Mouse (Mus musculus): ENCODE results near the gene Auh. TPM values are rescaled to one million over a fixed set of nuclear protein-coding genes. Genes with fewer than 3 reads are reported as not detected.

Auh gene
- polyA plus RNA-seq, 1 experiment from 2014 or later: 42.7 TPM

GRCm38 (mm10) chr13:52953779-52954553 lies 24.5 kb upstream of the Auh start:
- Histone ChIP-seq H3K9ac (no peak overlapping the region), H3K4me1 (peaks cover 3% of the 10 kb centered on the region; the same call in 1 of the 2 replicates), H3K4me2 (no peak overlapping the region), H3K4me3 (replicated peaks) (no peak overlapping the region), H3K27ac (no peak overlapping the region), H3K36me3 (replicated peaks) (no peaks in the 10 kb centered on the region), H3K27me3 (no peaks in the 10 kb centered on the region), H3K9me3 (0 out of 2 replicates have a peak, but pooled peaks cover 9% of the 10 kb centered on the region)
- no peak for ATAC-seq (ENCODE audit: low FRiP score)
- WGBS: 61% methylated on average over 6 of the region's 6 CpGs

GRCm38 (mm10) chr13:52949211-52949610 lies 19.7 kb upstream of the Auh start:
- H3K4me3 ChIP-seq (replicated peaks): no peak overlapping the region
- ATAC-seq (ENCODE audit: low FRiP score): no peak
- H3K27ac ChIP-seq: no peak overlapping the region
- no peak overlapping the region for H3K4me2 ChIP-seq
- WGBS: 81% methylated on average over 3 of the region's 3 CpGs
- no peak overlapping the region for H3K9ac ChIP-seq
- 0 out of 2 replicates have a peak, but pooled peaks cover 3% of the 10 kb centered on the region for H3K9me3 ChIP-seq
- no peaks in the 10 kb centered on the region for H3K36me3 ChIP-seq (replicated peaks)
- peaks cover 3% of the 10 kb centered on the region; the same call in 1 of the 2 replicates for H3K4me1 ChIP-seq
- no peaks in the 10 kb centered on the region for H3K27me3 ChIP-seq

- H3K36me3 ChIP-seq (replicated peaks): no peaks in the 10 kb centered on the region
- no peaks in the 10 kb centered on the region for H3K9me3 ChIP-seq
- 87% methylated on average over 4 of the region's 4 CpGs for WGBS
- ATAC-seq (ENCODE audit: low FRiP score): no peak
- H3K4me2 ChIP-seq: no peak overlapping the region
- H3K27ac ChIP-seq: no peak overlapping the region
- H3K9ac ChIP-seq: no peak overlapping the region
- H3K4me3 ChIP-seq (replicated peaks): no peak overlapping the region
- peaks cover 3% of the 10 kb centered on the region; the same call in 1 of the 2 replicates for H3K4me1 ChIP-seq
- no peaks in the 10 kb centered on the region for H3K27me3 ChIP-seq
Measured at GRCm38 (mm10) chr13:52947545-52947944, 18.1 kb upstream of the Auh start.

- no peaks in the 10 kb centered on the region for H3K9me3 ChIP-seq
- no peak overlapping the region for H3K4me2 ChIP-seq
- H3K4me3 ChIP-seq (replicated peaks): no peak overlapping the region
- no peaks in the 10 kb centered on the region for H3K36me3 ChIP-seq (replicated peaks)
- ATAC-seq (ENCODE audit: low FRiP score): no peak
- 0 out of 2 replicates have a peak, but pooled peaks cover under 1% of the 10 kb centered on the region for H3K27me3 ChIP-seq
- H3K27ac ChIP-seq: no peak overlapping the region
- no peak overlapping the region for H3K9ac ChIP-seq
- 78% methylated on average over 9 of the region's 9 CpGs for WGBS
- peaks cover 3% of the 10 kb centered on the region; the same call in 1 of the 2 replicates for H3K4me1 ChIP-seq
Measured at GRCm38 (mm10) chr13:52945769-52946168, 16.3 kb upstream of the Auh start.

- no peak overlapping the region for H3K9ac ChIP-seq
- no peak overlapping the region for H3K4me3 ChIP-seq (replicated peaks)
- H3K4me1 ChIP-seq: peaks cover 3% of the 10 kb centered on the region; the same call in 1 of the 2 replicates
- no peaks in the 10 kb centered on the region for H3K9me3 ChIP-seq
- H3K36me3 ChIP-seq (replicated peaks): no peaks in the 10 kb centered on the region
- 79% methylated on average over 4 of the region's 4 CpGs for WGBS
- no peak for ATAC-seq (ENCODE audit: low FRiP score)
- no peak overlapping the region for H3K27ac ChIP-seq
- no peak overlapping the region for H3K4me2 ChIP-seq
- H3K27me3 ChIP-seq: 0 out of 2 replicates have a peak, but pooled peaks cover 3% of the 10 kb centered on the region
Measured at GRCm38 (mm10) chr13:52944116-52944515, 14.6 kb upstream of the Auh start.

GRCm38 (mm10) chr13:52942876-52943388 lies 13.5 kb upstream of the Auh start:
- Histone ChIP-seq H3K27ac (no peak overlapping the region), H3K36me3 (replicated peaks) (no peaks in the 10 kb centered on the region)
- WGBS: 59% methylated on average over 1 of the region's 1 CpGs

GRCm38 (mm10) chr13:52940956-52941355 lies 11.5 kb upstream of the Auh start:
- Histone ChIP-seq H3K9ac (no peak overlapping the region), H3K4me3 (replicated peaks) (no peak overlapping the region), H3K27me3 (0 out of 2 replicates have a peak, but pooled peaks cover 3% of the 10 kb centered on the region), H3K4me1 (peaks cover 3% of the 10 kb centered on the region; the same call in 1 of the 2 replicates), H3K9me3 (no peaks in the 10 kb centered on the region), H3K36me3 (replicated peaks) (no peaks in the 10 kb centered on the region), H3K4me2 (no peak overlapping the region), H3K27ac (no peak overlapping the region)
- WGBS: 90% methylated on average over 7 of the region's 7 CpGs
- no peak for ATAC-seq (ENCODE audit: low FRiP score)

More at GRCm38 (mm10) chr13:52942876-52943388, 13.5 kb upstream of the Auh start:
- no peak overlapping the region for H3K9ac ChIP-seq
- H3K4me3 ChIP-seq (replicated peaks): no peak overlapping the region
- no peak overlapping the region for H3K4me2 ChIP-seq
- no peak for ATAC-seq (ENCODE audit: low FRiP score)
- 0 out of 2 replicates have a peak, but pooled peaks cover 3% of the 10 kb centered on the region for H3K27me3 ChIP-seq
- peaks cover 3% of the 10 kb centered on the region; the same call in 1 of the 2 replicates for H3K4me1 ChIP-seq
- no peaks in the 10 kb centered on the region for H3K9me3 ChIP-seq

GRCm38 (mm10) chr13:52930582-52930981 lies 1.1 kb upstream of the Auh start:
- Histone ChIP-seq H3K9me3 (no peaks in the 10 kb centered on the region), H3K27ac (no peak overlapping the region), H3K27me3 (no peaks in the 10 kb centered on the region; the same call in 1 of the 2 replicates), H3K4me3 (replicated peaks) (no peak overlapping the region), H3K9ac (no peak overlapping the region), H3K4me1 (peaks cover 27% of the 10 kb centered on the region), H3K36me3 (replicated peaks) (no peaks in the 10 kb centered on the region), H3K4me2 (no peak overlapping the region)
- no peak for ATAC-seq (ENCODE audit: low FRiP score)
- WGBS: 46% methylated on average over 10 of the region's 10 CpGs

GRCm38 (mm10) chr13:52928392-52928791 lies 1.1 kb downstream of the Auh start:
- Histone ChIP-seq H3K27me3 (no peaks in the 10 kb centered on the region; the same call in 1 of the 2 replicates), H3K27ac (no peak overlapping the region), H3K4me1 (peaks cover 27% of the 10 kb centered on the region), H3K36me3 (replicated peaks) (no peaks in the 10 kb centered on the region), H3K4me2 (peak overlapping the region; percentile 67), H3K9me3 (no peaks in the 10 kb centered on the region), H3K4me3 (replicated peaks) (peak overlapping the region; percentile 86), H3K9ac (peak overlapping the region; percentile 72; the same call in 1 of the 2 replicates)
- ATAC-seq (ENCODE audit: low FRiP score): no peak
- 74% methylated on average over 9 of the region's 9 CpGs for WGBS

- whole genome bisulfite sequencing: 85% methylated on average over 5 of the region's 5 CpGs
- H3K27me3 ChIP-seq: no peaks in the 10 kb centered on the region
- no peak overlapping the region for H3K4me3 ChIP-seq (replicated peaks)
- H3K27ac ChIP-seq: no peak overlapping the region
- H3K4me1 ChIP-seq: peaks cover 21% of the 10 kb centered on the region
- no peak overlapping the region for H3K4me2 ChIP-seq
- H3K36me3 ChIP-seq (replicated peaks): no peaks in the 10 kb centered on the region
- H3K9me3 ChIP-seq: no peaks in the 10 kb centered on the region
- ATAC-seq (ENCODE audit: low FRiP score): no peak
- H3K9ac ChIP-seq: no peak overlapping the region
Measured at GRCm38 (mm10) chr13:52924457-52924856, 5.0 kb downstream of the Auh start.

GRCm38 (mm10) chr13:52921966-52922365 lies 7.5 kb downstream of the Auh start:
- ATAC-seq (ENCODE audit: low FRiP score): no peak
- peaks cover 1% of the 10 kb centered on the region; the same call in 1 of the 2 replicates for H3K4me1 ChIP-seq
- H3K9ac ChIP-seq: no peak overlapping the region
- H3K4me3 ChIP-seq (replicated peaks): no peak overlapping the region
- WGBS: 88% methylated on average over 8 of the region's 8 CpGs
- H3K4me2 ChIP-seq: no peak overlapping the region
- H3K36me3 ChIP-seq (replicated peaks): no peaks in the 10 kb centered on the region
- no peaks in the 10 kb centered on the region for H3K9me3 ChIP-seq
- no peaks in the 10 kb centered on the region for H3K27me3 ChIP-seq
- no peak overlapping the region for H3K27ac ChIP-seq

- H3K27ac ChIP-seq: no peak overlapping the region
- peaks cover 4% of the 10 kb centered on the region; the same call in 1 of the 2 replicates for H3K4me1 ChIP-seq
- no peaks in the 10 kb centered on the region for H3K27me3 ChIP-seq
- WGBS: 83% methylated on average over 7 of the region's 7 CpGs
- H3K9me3 ChIP-seq: no peaks in the 10 kb centered on the region
- H3K36me3 ChIP-seq (replicated peaks): no peaks in the 10 kb centered on the region
- ATAC-seq (ENCODE audit: low FRiP score): no peak
- H3K4me2 ChIP-seq: no peak overlapping the region
- no peak overlapping the region for H3K4me3 ChIP-seq (replicated peaks)
- no peak overlapping the region for H3K9ac ChIP-seq
Measured at GRCm38 (mm10) chr13:52921065-52921825, 8.2 kb downstream of the Auh start.

Data from forebrain, embryonic 12.5 days (tissue).